Mouse (Mus musculus) midbrain, embryonic 11.5 days (tissue): Measurements from ENCODE around the gene Ddx20. TPM values are rescaled to one million over a fixed set of nuclear protein-coding genes. Genes with fewer than 3 reads are reported as not detected.

Source experiments
- ATAC-seq: fragments of 200-750 bp; cut with Nextera tagmentation; 2 replicates; pipeline ENCODE4 v1.8.0; 2017; ENCODE audit warnings: moderate TSS enrichment, moderate library complexity; ENCODE audit not compliant: low FRiP score
- DNase-seq: peaks from one replicate; pipeline ENCODE4 v3.0.0; 2015; ENCODE audit warnings: low spot score; ENCODE audit errors: missing footprints
- H3K27ac ChIP-seq: fragments of 300-500 bp; sonication (generic); 2 replicates; pipeline ENCODE4 v1.5.1; 2014; ENCODE audit warnings: low read depth, low read length
- H3K27me3 ChIP-seq: fragments of 300-500 bp; sonication (generic); 2 replicates; pipeline ENCODE4 v1.6.1; 2014; ENCODE audit warnings: mild to moderate bottlenecking, low read length, moderate library complexity, mixed read lengths; ENCODE audit not compliant: control insufficient read depth, insufficient read depth
- H3K36me3 ChIP-seq: fragments of 300-500 bp; sonication (generic); 2 replicates; pipeline ENCODE4 v1.6.1; 2014; ENCODE audit warnings: mild to moderate bottlenecking, low read length, moderate library complexity, mixed read lengths; ENCODE audit not compliant: control insufficient read depth, insufficient read depth
- H3K4me1 ChIP-seq: fragments of 300-500 bp; sonication (generic); 2 replicates; pipeline ENCODE4 v1.6.1; 2014; ENCODE audit warnings: low read length; ENCODE audit not compliant: control insufficient read depth, insufficient read depth
- H3K4me2 ChIP-seq: fragments of 300-500 bp; sonication (generic); 2 replicates; pipeline ENCODE4 v1.6.1; 2014; ENCODE audit warnings: mild to moderate bottlenecking, moderate library complexity
- H3K4me3 ChIP-seq: fragments of 300-500 bp; sonication (generic); 2 replicates; pipeline ENCODE4 v1.5.1; 2014; ENCODE audit warnings: low read depth, low read length
- H3K9ac ChIP-seq: fragments of 300-500 bp; sonication (generic); 2 replicates; pipeline ENCODE4 v1.6.1; 2014; ENCODE audit warnings: low read length
- H3K9me3 ChIP-seq: fragments of 300-500 bp; sonication (generic); 2 replicates; pipeline ENCODE4 v1.6.1; 2016; ENCODE audit warnings: low read length; ENCODE audit not compliant: control insufficient read depth
- WGBS: fragments of 180-500 bp; shearing (Covaris S2); extraction: QIAGEN DNeasy Blood & Tissue Kit; methylation state at CpG from one replicate; pipeline ENCODE4 v1.1.7; 2014; 5-methylcytosine and 5-hydroxymethylcytosine counted together
- polyA plus RNA-seq: library from polyadenylated mRNA; unstranded; fragments of >200 nt; fragmentation: Nextera tagmentation; extraction: Ambion mirVana; gene quantifications from 2 replicates; pipeline ENCODE4 v1.2.1, GENCODE M21; 2014

The Ddx20 gene
- polyA plus RNA-seq = 46.3 and 52.7 TPM in 2 replicates

DNA sequence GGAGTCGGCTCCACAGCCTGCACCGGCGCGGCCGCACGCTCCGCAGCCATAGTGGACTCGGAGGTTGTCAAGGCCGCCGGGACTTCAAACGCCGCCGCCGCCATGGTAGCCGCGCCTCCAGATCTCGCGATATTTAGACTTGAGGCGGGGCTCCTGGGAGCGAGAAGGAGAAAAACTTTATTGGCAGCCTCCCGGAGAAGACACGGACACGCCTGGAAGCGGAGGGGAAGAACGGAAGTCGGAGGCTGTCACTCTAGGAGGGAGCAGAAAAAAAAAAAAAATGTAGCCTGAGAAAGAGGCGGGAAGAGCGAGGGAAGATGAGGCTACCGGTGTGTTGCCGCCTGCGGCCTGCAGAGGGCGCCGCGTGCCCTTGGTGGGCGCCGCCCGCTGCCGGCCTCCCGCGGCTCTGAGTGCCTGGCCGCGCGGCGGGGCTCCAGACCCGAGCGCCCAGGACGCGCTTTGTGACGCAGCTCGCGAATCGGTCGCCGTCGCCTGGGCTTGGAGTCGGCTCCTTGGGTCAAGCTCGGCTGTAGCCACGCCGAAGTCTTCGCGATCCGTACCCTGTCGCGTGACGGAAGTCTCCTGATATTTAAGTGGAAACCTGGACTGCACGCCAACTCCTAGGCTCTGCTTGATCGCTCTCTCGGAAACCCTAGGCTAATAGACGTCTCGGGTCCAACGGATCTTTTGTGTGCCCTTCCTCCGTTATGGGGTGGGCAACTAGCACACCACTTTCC, at the start of gene Ddx20:
TSS of gene Ddx20 (minus strand) at position 251 of the 737 bp plus-strand sequence.
- Histone ChIP-seq H3K27ac (peak within 1 kb of the TSS; percentile 74), H3K9ac (peak within 1 kb of the TSS; percentile 93), H3K4me1 (peaks cover 8% of the 10 kb centered on the region; the same call in 1 of the 2 replicates), H3K27me3 (no peaks in the 10 kb centered on the region), H3K9me3 (no peaks in the 10 kb centered on the region), H3K4me3 (peak within 1 kb of the TSS; percentile 92), H3K36me3 (peaks cover 4% of the 10 kb centered on the region; the same call in 1 of the 2 replicates), H3K4me2 (peak within 1 kb of the TSS; percentile 74)
- WGBS = under 1% methylated on average over 72 of the region's 72 CpGs
- peak; percentile 97 for ATAC-seq
- DNase-seq = peak; percentile 99

DNA sequence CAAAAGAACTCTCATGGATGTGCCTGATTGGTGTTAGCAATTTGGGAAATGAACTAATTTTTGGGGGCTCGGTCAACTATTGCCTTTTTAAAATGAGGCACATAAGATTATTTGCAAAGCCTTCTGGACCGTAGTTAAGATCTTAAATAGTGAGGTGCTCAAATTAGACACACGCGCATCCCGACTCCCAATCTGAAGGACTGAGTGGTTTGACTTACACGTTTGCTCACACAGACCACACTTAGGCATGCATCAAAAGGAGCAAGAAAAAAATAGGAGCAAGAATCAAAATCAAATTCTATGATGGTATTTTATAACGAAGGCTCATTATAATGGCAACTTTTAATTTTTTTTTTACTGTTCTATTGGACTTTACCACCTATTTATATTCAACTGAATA, 49.7 kb upstream of the Ddx20 start:
- Histone ChIP-seq H3K27me3 (no peaks in the 10 kb centered on the region), H3K36me3 (peaks cover 4% of the 10 kb centered on the region), H3K9ac (no peak overlapping the region), H3K4me2 (no peak overlapping the region), H3K4me1 (no peaks in the 10 kb centered on the region), H3K4me3 (no peak overlapping the region), H3K9me3 (no peaks in the 10 kb centered on the region), H3K27ac (no peak overlapping the region)
- 89% methylated on average over 7 of the region's 7 CpGs for WGBS
- ATAC-seq = no peak
- peak; percentile 59 for DNase-seq

DNA sequence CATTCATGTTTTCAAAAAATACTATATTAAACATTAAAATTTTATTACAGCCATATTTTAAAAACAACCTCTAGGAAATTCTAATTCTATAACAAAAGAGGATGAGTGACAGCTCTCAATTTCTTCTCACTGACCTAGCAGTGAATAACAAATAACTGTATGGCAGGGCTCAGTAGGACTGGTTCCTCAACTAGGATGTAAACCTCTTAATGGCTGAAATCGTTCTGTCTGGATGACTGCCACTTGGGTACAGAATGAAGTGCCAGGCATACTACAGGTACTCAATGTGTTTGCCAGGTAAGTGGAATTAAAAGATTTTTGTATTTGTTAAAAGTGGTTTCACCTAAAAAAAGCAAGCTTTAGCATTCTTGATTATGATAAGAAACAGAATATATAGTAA, 48.8 kb upstream of the Ddx20 start:
- ATAC-seq (no peak), DNase-seq (peak; percentile 73)
- Histone ChIP-seq H3K4me2 (no peak overlapping the region), H3K9me3 (no peaks in the 10 kb centered on the region), H3K27me3 (no peaks in the 10 kb centered on the region), H3K27ac (no peak overlapping the region), H3K4me1 (no peaks in the 10 kb centered on the region), H3K36me3 (peaks cover 4% of the 10 kb centered on the region), H3K9ac (no peak overlapping the region), H3K4me3 (no peak overlapping the region)
- 90% methylated on average over 1 of the region's 1 CpGs for WGBS

DNA sequence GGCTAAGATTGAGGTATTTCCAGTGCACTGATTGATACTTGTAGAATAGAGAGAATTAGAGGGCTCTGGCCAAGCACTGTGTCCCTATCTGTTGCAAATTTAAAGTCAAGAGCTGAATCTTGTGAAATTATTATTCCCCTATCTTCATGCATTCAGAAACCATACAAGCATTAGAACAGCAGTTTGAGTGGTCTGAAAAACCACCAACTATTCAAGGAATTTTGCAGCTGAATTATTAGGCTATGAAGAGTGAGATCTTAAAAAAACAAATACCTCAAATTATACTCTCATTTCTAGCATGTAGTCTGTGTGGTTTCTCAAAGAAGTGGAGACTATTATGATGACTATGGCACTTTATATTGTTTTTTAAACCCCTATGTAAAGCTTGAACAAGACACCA, 47.9 kb upstream of the Ddx20 start:
- H3K4me1 ChIP-seq = no peaks in the 10 kb centered on the region
- ATAC-seq (no peak), DNase-seq (no peak)
- H3K27me3 ChIP-seq = no peaks in the 10 kb centered on the region
- no peak overlapping the region for H3K9ac ChIP-seq
- H3K9me3 ChIP-seq = no peaks in the 10 kb centered on the region
- H3K36me3 ChIP-seq = peaks cover 4% of the 10 kb centered on the region
- no peak overlapping the region for H3K4me3 ChIP-seq
- H3K27ac ChIP-seq = no peak overlapping the region
- H3K4me2 ChIP-seq = no peak overlapping the region

DNA sequence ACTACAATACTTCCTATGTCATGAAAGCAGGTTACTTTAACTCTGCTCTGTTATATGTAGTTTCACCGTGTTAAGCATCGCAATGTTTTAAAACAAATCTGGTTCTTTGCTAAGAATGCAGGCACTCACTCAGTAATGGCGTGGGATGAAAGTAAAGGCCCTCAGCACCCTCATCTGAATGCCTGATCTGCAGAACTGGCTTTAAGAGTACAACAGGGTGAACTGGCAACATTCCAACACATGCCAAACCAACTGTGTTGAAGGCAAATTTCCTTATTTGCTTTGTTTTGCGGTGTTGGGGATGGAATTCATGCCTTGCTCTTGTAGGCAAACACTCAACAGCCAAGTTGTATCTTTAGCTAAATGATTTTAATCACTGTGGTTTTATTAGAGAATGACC, 46.2 kb upstream of the Ddx20 start:
- Histone ChIP-seq H3K4me3 (no peak overlapping the region), H3K4me1 (no peaks in the 10 kb centered on the region), H3K9me3 (no peaks in the 10 kb centered on the region), H3K36me3 (peaks cover 4% of the 10 kb centered on the region), H3K27ac (no peak overlapping the region), H3K4me2 (no peak overlapping the region), H3K27me3 (no peaks in the 10 kb centered on the region), H3K9ac (no peak overlapping the region)
- WGBS = 97% methylated on average over 4 of the region's 4 CpGs
- peak; percentile 78 for DNase-seq
- no peak for ATAC-seq

DNA sequence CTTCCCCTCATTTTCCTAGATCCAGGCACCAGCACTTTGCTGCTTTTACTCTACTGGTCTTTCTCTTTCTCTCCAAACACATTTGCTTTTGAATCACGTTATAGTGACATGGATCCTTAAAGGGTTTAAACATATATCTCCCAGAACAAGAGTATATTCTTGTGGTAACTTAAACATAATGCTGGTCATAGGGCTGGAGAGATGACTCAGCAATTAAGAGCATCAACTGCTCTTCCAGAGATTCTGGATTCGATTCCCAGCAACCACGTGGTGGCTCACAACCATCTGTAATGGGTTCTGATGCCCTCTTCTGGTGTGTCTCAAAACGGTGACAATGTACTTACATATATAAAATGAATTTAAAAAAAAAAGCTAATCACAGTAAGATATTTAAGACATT, 45.0 kb upstream of the Ddx20 start:
- H3K4me2 ChIP-seq = no peak overlapping the region
- peaks cover 4% of the 10 kb centered on the region for H3K36me3 ChIP-seq
- WGBS = 93% methylated on average over 4 of the region's 4 CpGs
- no peaks in the 10 kb centered on the region for H3K9me3 ChIP-seq
- ATAC-seq = no peak
- H3K4me1 ChIP-seq = no peaks in the 10 kb centered on the region
- H3K27me3 ChIP-seq = no peaks in the 10 kb centered on the region
- no peak overlapping the region for H3K4me3 ChIP-seq
- H3K27ac ChIP-seq = no peak overlapping the region
- no peak overlapping the region for H3K9ac ChIP-seq
- DNase-seq = no peak

DNA sequence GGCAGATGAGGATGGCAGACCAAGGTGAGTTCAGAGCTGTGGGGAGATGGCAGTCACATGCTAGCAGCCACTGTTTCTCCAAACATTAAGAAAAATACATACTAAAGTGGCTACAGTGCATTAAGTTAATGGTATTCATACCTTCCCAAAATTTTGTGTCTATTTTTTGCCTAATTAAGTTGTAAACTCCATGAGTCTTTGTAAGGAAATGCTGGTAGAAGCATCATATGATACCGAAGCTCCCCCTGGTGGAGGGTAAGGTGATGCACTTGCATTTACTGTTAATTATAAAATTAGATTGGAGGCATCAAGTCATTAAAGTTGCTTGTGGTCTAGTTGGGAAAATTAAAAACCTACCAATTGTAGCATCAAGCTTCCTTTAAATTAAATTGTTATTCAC, 38.7 kb upstream of the Ddx20 start:
- Histone ChIP-seq H3K9me3 (no peaks in the 10 kb centered on the region), H3K4me1 (no peaks in the 10 kb centered on the region), H3K4me2 (no peak overlapping the region), H3K36me3 (no peaks in the 10 kb centered on the region), H3K27ac (no peak overlapping the region), H3K9ac (no peak overlapping the region), H3K27me3 (no peaks in the 10 kb centered on the region), H3K4me3 (no peak overlapping the region)
- 4% methylated on average over 1 of the region's 1 CpGs for WGBS
- ATAC-seq (0 out of 2 replicates have a peak, but pooled peaks have one; percentile 22), DNase-seq (peak; percentile 90)

DNA sequence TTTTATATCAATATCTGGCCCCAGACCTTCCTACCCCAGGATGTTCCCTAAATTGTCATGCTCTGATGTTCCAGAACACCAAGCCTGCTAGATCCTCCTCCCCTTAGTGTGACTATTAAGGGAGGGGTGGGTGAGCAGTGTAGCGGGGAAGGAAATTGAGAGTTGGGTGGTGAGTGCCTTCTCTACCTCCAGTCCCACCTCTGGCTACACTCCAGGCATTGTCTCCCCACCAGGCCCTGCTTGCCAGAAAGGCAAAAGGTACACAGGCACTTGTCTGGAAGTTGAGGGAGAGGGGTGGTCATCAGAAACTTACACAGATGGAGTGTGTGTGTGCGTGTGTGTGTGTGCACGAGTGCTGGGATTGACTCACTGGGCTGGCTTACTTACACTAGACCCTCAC, 35.1 kb upstream of the Ddx20 start:
- no peak overlapping the region for H3K27ac ChIP-seq
- 88% methylated on average over 3 of the region's 3 CpGs for WGBS
- ATAC-seq = no peak

DNA sequence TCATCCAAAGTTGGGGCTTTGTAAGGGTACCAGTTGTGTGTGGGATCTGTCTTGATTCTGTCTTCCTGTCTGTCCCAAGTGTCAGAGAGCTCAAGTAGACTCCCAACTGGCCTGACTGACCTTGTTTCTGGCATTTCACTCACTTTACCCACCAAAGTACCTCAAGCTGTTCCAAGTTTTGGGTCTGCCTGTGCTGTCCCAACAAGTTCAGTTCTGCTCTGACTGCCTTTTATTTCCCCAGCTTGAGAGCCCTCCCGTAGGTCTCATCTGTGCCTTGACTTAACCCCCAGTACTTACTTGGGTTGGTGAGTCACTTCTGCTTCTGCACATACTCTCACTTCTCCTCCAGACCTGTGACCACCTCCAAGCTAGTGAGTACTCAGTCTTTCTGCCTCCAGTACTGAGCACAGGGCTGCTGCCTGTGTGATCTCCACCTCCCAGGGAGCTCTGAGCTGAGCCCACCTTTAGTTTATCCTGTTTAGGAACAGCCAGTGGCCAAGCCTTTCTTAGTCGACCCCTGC, 34.4 kb upstream of the Ddx20 start:
- Histone ChIP-seq H3K27me3 (no peaks in the 10 kb centered on the region), H3K27ac (no peak overlapping the region), H3K36me3 (no peaks in the 10 kb centered on the region), H3K9me3 (no peaks in the 10 kb centered on the region), H3K4me2 (no peak overlapping the region), H3K4me1 (no peaks in the 10 kb centered on the region), H3K4me3 (no peak overlapping the region), H3K9ac (no peak overlapping the region)
- 71% methylated on average over 2 of the region's 2 CpGs for WGBS
- no peak for ATAC-seq
- no peak for DNase-seq

More for the DNA sequence above, 35.1 kb upstream of the Ddx20 start:
- no peak for DNase-seq
- Histone ChIP-seq H3K36me3 (no peaks in the 10 kb centered on the region), H3K4me3 (no peak overlapping the region), H3K4me2 (no peak overlapping the region), H3K9ac (no peak overlapping the region), H3K4me1 (no peaks in the 10 kb centered on the region), H3K27me3 (no peaks in the 10 kb centered on the region), H3K9me3 (no peaks in the 10 kb centered on the region)
